Mouse (Mus musculus) lung, embryonic 14.5 days (tissue): ENCODE results near the gene Slfn2. TPM values are rescaled to one million over a fixed set of nuclear protein-coding genes. Genes with fewer than 3 reads are reported as not detected.

Source experiments
- ATAC-seq: fragments of 200-750 bp; cut with Nextera tagmentation; 2 replicates; pipeline ENCODE4 v1.8.0; 2017; ENCODE audit warnings: mild to moderate bottlenecking, moderate TSS enrichment, moderate library complexity; ENCODE audit not compliant: insufficient read depth
- DNase-seq: peaks from one replicate; pipeline ENCODE4 v3.0.0-alpha.2; 2015
- H3K27ac ChIP-seq: fragments of 300-500 bp; sonication (generic); 2 replicates; pipeline ENCODE4 v1.5.1; 2014; ENCODE audit warnings: low read depth, mild to moderate bottlenecking, moderate library complexity
- H3K27me3 ChIP-seq: fragments of 300-500 bp; sonication (generic); 2 replicates; pipeline ENCODE4 v1.6.1; 2014; ENCODE audit warnings: low read length, control low read depth; ENCODE audit not compliant: insufficient read depth
- H3K36me3 ChIP-seq: fragments of 300-500 bp; sonication (generic); 2 replicates; pipeline ENCODE4 v1.6.1; 2014; ENCODE audit warnings: control low read depth; ENCODE audit not compliant: insufficient read depth
- H3K4me1 ChIP-seq: fragments of 300-500 bp; sonication (generic); 2 replicates; pipeline ENCODE4 v1.6.1; 2014; ENCODE audit warnings: antibody characterized with exemption, control low read depth; ENCODE audit not compliant: insufficient read depth
- H3K4me2 ChIP-seq: fragments of 300-500 bp; sonication (generic); 2 replicates; pipeline ENCODE4 v1.6.1; 2014; ENCODE audit warnings: mild to moderate bottlenecking
- H3K4me3 ChIP-seq: fragments of 300-500 bp; sonication (generic); 2 replicates; pipeline ENCODE4 v1.5.1; 2014; ENCODE audit warnings: low read depth, low read length
- H3K9ac ChIP-seq: fragments of 300-500 bp; sonication (generic); 2 replicates; pipeline ENCODE4 v1.6.1; 2014
- H3K9me3 ChIP-seq: fragments of 300-500 bp; sonication (generic); 2 replicates; pipeline ENCODE4 v1.6.1; 2016; ENCODE audit warnings: low read depth, low read length, control low read depth
- CTCF ChIP-seq: IDR thresholded peaks from 2 replicates; pipeline ENCODE4 v1.5.1; 2016; ENCODE audit warnings: antibody characterized with exemption, low read depth
- WGBS: fragments of 180-500 bp; shearing (Covaris S2); extraction: QIAGEN DNeasy Blood & Tissue Kit; methylation state at CpG from one replicate; pipeline ENCODE4 v1.1.7; 2014; 5-methylcytosine and 5-hydroxymethylcytosine counted together
- polyA plus RNA-seq: library from polyadenylated mRNA; unstranded; fragments of >200 nt; fragmentation: Nextera tagmentation; extraction: Ambion mirVana; gene quantifications from 2 replicates; pipeline ENCODE4 v1.2.1, GENCODE M21; 2014

Slfn2 gene
- polyA plus RNA-seq, 1 experiment from 2014 or later, result 4.7 TPM

DNA sequence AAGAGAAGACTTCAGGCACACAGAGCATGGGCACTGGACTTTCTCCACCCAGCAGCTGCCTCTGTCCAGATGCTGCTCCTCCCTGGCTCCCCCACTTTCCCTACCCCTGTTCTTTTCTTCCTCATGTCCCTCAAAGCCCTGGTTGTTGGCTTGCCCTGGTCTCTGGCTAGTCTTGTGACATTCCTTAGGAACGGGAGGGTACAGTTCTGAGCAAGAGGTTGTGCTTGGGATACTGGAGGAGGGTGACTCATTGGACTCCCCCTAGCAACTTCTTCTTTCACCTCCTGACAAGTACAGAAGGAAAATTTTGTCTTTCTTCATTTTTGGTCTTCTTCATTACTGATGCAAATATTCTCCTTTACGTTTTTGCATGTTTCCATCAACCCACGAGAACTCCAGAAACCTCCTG lies 967 bp upstream of the Slfn2 start:
- no peak overlapping the region for H3K9ac ChIP-seq
- H3K4me3 ChIP-seq, result no peak overlapping the region
- H3K4me2 ChIP-seq, result no peak overlapping the region
- no peak overlapping the region for H3K27ac ChIP-seq
- DNase-seq (no peak), ATAC-seq (no peak)
- H3K9me3 ChIP-seq, result no peaks in the 10 kb centered on the region
- H3K36me3 ChIP-seq, result no peaks in the 10 kb centered on the region
- no peak for TF ChIP-seq CTCF
- H3K27me3 ChIP-seq, result no peaks in the 10 kb centered on the region
- no peaks in the 10 kb centered on the region for H3K4me1 ChIP-seq
- 47% methylated on average over 3 of the region's 3 CpGs for WGBS

DNA sequence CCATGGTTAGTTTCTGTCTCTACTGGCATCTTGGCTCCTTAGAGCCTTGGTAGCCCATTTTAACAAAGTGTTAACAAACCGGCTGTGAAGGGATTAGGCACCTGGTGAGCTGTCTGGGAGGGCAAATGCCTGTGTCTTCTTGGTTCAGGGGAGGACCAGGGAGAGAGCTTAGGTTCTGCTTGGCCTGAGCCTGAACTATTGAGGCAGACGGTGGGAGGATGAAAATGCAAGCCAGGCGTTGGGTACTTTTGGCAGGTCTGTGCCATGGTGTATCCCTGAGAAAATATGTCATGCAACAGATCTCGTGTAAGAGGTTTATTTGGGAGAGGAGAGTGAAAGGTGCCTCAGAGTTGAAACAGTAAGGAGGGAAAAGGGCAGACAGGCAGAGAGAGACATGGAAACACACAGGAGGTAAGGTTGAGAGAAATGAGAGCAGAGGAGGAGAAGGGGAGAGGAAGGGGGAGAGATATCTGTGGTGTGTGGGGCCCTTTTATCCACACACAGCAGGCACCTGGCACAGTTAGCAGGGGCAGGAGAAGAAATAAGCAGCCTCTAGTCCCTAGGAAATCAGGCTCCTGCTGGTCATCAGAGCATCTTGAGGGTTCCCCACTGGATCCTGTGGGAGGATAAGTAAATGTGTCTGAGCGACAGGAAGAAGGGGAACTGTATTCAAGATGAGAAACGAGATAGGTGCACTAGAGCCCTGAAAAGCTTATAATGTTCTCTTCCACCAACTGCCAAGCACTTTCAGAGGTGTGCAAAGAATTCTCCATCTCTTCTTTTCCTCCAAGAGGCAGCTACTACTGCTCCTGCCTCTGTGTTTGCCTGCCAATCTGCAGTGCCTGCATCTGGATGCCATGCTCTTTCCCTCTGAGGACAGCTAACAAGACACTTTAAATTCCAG lies 781 bp downstream of the Slfn2 start:
- DNase-seq (no peak), ATAC-seq (no peak)
- no peak for TF ChIP-seq CTCF
- H3K27ac ChIP-seq, result no peak overlapping the region
- no peak overlapping the region for H3K9ac ChIP-seq
- 16% methylated on average over 6 of the region's 6 CpGs for WGBS
- no peaks in the 10 kb centered on the region for H3K36me3 ChIP-seq
- H3K4me1 ChIP-seq, result no peaks in the 10 kb centered on the region
- H3K4me3 ChIP-seq, result no peak overlapping the region
- no peaks in the 10 kb centered on the region for H3K27me3 ChIP-seq
- H3K4me2 ChIP-seq, result no peak overlapping the region
- H3K9me3 ChIP-seq, result no peaks in the 10 kb centered on the region

DNA sequence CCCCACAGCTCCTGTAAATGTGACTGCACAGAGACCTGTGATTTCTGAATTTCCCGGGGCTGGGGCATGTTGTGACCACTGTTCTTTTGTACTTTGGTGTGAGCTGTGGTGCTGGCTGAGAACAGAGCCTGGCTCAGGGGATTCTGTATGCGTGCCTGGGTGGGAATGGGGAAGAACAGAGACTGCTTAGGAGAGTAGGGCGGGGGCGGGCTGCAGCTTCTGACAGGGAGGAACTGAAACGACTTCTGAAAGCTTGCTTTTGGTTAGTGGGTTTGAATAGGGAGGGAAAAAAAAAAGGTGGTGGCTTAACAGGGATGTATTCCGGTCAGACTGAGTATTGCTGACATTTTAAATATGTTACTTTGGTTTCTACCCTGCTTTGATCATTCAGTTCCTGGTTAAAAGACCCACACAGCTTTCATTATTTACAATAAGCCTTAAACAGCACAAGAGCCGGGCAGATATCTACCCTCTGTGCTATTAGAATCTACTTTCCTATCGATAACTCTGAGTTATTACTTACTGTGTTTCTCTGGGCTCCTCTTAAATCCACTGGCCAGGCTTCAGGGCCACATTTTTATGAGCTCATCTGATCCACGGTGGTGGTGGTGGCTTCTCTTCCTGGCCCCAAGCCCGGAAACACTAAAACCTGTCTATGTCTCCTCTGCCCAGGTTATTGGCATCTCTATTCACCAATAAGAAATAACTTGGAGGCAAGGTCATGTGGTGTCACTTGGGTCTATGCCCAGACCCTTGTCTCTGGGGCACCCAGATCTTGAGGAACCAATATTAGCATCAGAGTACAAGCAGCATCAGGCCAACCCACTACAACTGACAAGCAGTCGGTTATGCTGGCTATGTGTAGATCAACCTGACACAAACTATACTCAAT lies 2.0 kb downstream of the Slfn2 start:
- Histone ChIP-seq H3K27ac (no peak overlapping the region), H3K9me3 (no peaks in the 10 kb centered on the region), H3K9ac (no peak overlapping the region; the same call in 1 of the 2 replicates), H3K4me1 (no peaks in the 10 kb centered on the region), H3K4me2 (no peak overlapping the region), H3K36me3 (no peaks in the 10 kb centered on the region), H3K27me3 (no peaks in the 10 kb centered on the region), H3K4me3 (no peak overlapping the region)
- ATAC-seq, result no peak
- TF ChIP-seq CTCF, result no peak
- no peak for DNase-seq
- WGBS, result 44% methylated on average over 11 of the region's 11 CpGs

DNA sequence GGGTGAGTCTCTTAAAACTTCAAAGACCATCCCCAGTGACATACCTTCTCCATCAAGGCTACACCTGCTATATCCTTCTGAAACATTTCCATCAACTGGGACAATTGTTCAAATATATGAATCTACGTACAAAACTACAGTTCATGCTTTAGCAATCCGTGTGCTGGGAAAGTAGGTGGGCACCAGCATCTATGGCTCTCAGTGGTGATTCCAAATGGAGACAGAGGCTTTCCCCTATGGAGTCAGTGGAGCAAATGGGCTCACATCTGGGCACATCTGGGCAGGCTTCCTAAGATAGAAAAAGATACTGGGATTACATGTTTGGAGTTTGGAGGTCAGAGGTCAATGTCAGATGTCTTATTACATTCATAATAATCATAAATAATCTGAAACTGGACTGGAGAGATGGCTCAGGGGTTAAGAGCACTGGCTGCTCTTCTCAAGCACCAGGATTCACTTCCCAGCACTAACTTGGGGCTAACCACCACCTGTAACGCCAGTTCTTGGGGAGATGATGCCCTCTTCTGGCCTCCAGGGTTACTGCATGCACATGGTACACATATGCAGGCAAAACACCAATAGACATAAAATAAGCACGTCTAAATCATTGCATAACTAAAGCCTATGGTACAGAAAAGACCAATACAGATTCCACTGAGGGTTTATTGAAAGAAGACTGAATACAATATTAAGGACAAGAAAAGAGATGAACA lies 3.2 kb downstream of the Slfn2 start:
- DNase-seq (no peak), ATAC-seq (no peak)

DNA sequence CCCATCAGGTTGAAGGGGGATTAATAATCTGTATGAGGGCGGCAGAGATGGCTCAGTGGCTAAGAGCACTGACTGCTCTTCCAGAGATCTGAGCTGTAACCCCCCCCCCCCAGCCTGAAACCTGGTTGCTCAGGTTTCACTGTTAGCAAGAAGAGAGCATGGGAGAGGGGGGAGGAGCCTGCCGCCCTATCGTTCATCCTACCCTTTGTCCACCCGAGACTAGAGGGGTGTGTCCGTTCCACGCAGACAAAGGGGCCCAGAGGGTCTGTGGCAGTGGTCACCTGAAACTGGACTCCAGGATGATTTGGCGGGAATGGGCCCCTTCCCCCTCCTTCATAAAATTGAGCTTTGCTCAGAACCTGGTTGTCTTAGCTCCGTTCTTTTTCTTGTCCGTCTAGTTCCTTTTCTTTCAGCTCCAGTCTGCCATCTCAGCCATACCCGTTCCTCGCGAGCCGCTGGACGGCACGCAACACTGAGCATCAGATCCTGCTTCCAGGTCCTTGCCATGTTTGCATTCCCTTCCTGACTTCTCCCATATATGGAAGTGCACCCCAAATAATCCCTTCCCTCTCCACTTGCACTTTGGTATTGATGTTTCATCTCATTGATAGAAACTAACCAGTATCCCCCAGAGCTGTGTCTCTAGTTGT lies 5.5 kb downstream of the Slfn2 start:
- no peaks in the 10 kb centered on the region for H3K36me3 ChIP-seq
- H3K4me2 ChIP-seq, result no peak overlapping the region
- no peak overlapping the region for H3K27ac ChIP-seq
- TF ChIP-seq CTCF, result no peak
- no peak overlapping the region for H3K4me3 ChIP-seq
- H3K9me3 ChIP-seq, result no peaks in the 10 kb centered on the region
- no peaks in the 10 kb centered on the region for H3K27me3 ChIP-seq
- ATAC-seq, result no peak
- DNase-seq, result no peak
- H3K9ac ChIP-seq, result no peak overlapping the region
- 78% methylated on average over 15 of the region's 15 CpGs for WGBS
- H3K4me1 ChIP-seq, result no peaks in the 10 kb centered on the region

More for the DNA sequence above, 3.2 kb downstream of the Slfn2 start:
- H3K9me3 ChIP-seq, result no peaks in the 10 kb centered on the region
- H3K4me2 ChIP-seq, result no peak overlapping the region
- 76% methylated on average over 4 of the region's 4 CpGs for WGBS
- no peaks in the 10 kb centered on the region for H3K27me3 ChIP-seq
- H3K4me1 ChIP-seq, result no peaks in the 10 kb centered on the region
- no peak overlapping the region for H3K27ac ChIP-seq
- TF ChIP-seq CTCF, result 0 out of 2 replicates have a peak, but pooled peaks have one; percentile 13
- H3K4me3 ChIP-seq, result no peak overlapping the region
- H3K36me3 ChIP-seq, result no peaks in the 10 kb centered on the region
- H3K9ac ChIP-seq, result no peak overlapping the region

DNA sequence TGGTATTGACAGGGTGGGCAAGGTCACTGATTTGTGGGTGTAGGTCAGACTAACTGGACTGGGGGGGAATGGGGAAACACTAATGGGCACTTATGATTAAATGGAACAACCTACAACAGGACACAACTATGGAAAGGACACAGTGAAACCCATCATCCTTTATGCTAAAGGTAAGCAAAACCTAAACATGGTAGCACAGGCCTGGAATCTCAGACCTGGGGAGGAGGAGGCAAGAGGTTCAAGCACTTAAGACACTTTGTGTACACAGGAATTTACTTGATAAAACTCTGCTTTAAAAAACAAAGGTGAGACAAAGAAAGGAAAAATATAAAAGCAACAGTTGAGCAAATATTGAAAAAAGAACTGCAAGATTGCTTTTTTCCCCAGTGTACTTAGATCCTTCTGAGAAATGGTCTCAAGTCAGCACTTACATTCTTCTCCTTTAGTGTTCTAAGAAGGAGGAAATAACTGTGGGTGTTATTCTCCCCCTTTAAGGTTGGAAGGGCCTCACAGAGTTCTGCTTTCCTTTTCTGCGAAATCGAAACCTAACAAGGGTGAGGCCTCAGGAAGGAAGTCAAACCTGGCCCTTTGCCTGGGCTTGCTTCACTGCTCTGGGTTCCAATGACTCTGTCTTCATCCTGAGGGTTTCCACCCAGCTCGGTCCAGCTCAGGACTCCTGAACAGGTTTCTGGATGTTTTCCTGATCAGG lies 13.0 kb downstream of the Slfn2 start:
- Histone ChIP-seq H3K9me3 (no peaks in the 10 kb centered on the region), H3K36me3 (no peaks in the 10 kb centered on the region), H3K27ac (peak overlapping the region; percentile 63; the same call in 1 of the 2 replicates), H3K4me1 (no peaks in the 10 kb centered on the region), H3K27me3 (no peaks in the 10 kb centered on the region), H3K4me3 (no peak overlapping the region), H3K4me2 (no peak overlapping the region), H3K9ac (no peak overlapping the region)
- 55% methylated on average over 3 of the region's 3 CpGs for WGBS
- no peak for TF ChIP-seq CTCF
- peak; percentile 49 for ATAC-seq
- DNase-seq, result peak; percentile 67
